Comparison of ENCODE assay signal across 20 mouse cellular contexts in the genomic region with DNA sequence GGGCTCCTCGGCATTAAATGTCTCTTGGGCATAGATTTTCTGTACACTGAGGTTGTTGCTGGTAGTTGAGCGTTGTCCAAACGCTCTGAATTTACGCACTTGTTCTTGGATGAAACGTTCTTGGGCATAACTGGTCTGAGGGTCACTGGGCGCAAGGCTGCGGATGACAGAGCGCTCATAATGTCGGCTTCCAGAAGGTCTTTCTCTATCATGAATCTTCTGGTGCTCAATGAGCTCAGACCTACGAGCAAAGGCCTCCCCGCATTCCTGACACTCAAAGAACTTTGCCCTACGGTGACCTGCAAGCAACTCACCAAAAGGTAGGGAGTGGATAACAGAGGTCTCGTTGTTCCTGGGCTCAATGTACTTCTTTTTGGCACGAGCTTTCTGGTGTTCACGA. TPM values are rescaled to one million over a fixed set of nuclear protein-coding genes. Genes with fewer than 3 reads are reported as not detected.
"Had no signal": no experiment of that assay in that cellular context is flagged by ENCODE, and none has a peak within 500 bp of the region (broad histone marks: within the 10 kb centered on the region; RNA-seq: fewer than 3 reads in every experiment).

No protein-coding gene starts in this region.

- H3K27me3 ChIP-seq: lung, embryonic 15.5 days; megakaryocyte, embryonic 14.5 days; midbrain, embryonic 13.5 days; midbrain, embryonic 15.5 days; neural tube, embryonic 12.5 days; stomach, embryonic 15.5 days had no signal

- ATAC-seq: midbrain, embryonic 13.5 days; midbrain, embryonic 15.5 days had no signal

- H3K9me3 ChIP-seq: lung, embryonic 15.5 days; midbrain, embryonic 13.5 days; midbrain, embryonic 15.5 days; stomach, embryonic 15.5 days had no signal

- H3K4me3 ChIP-seq: lung, embryonic 15.5 days; megakaryocyte, embryonic 14.5 days; midbrain, embryonic 13.5 days; midbrain, embryonic 15.5 days; neural tube, embryonic 12.5 days; stomach, embryonic 15.5 days had no signal

- H3K27ac ChIP-seq: liver, embryonic 14.5 days; lung, embryonic 15.5 days; macrophage; midbrain, embryonic 13.5 days; midbrain, embryonic 15.5 days; neural tube, embryonic 12.5 days; stomach, embryonic 15.5 days had no signal

- DNase-seq: lung, adult 2 months; lung, postnatal 14 days; lung, postnatal 36 days; right cerebral cortex, postnatal 14 days; thymus, adult 18-20 months; thymus, postnatal 14 days; thymus, postnatal 36 days had no signal

- H3K4me2 ChIP-seq: lung, embryonic 15.5 days; midbrain, embryonic 11.5 days; midbrain, embryonic 13.5 days; midbrain, embryonic 15.5 days; neural tube, embryonic 12.5 days; stomach, embryonic 15.5 days had no signal

- H3K9ac ChIP-seq: liver, embryonic 14.5 days; lung, embryonic 15.5 days; midbrain, embryonic 13.5 days; midbrain, embryonic 15.5 days; neural tube, embryonic 12.5 days; stomach, embryonic 15.5 days had no signal

- H3K4me1 ChIP-seq: lung, embryonic 15.5 days; megakaryocyte, embryonic 14.5 days; midbrain, embryonic 13.5 days; midbrain, embryonic 15.5 days; neural tube, embryonic 12.5 days; stomach, embryonic 15.5 days had no signal

RNA-seq across cellular contexts. Expression of a gene that starts 13.1 kb away (rescaled TPM):
- total RNA-seq: megakaryocyte progenitor cell, adult 5-6 weeks; monocyte, adult 5-6 weeks; neutrophil, adult 5-6 weeks had no signal
- polyA plus RNA-seq: macrophage had no signal

RNA-seq across cellular contexts. Expression of a gene that starts 20.8 kb away (rescaled TPM):
- total RNA-seq: megakaryocyte progenitor cell, adult 5-6 weeks; monocyte, adult 5-6 weeks; neutrophil, adult 5-6 weeks had no signal
- polyA plus RNA-seq: macrophage had no signal

RNA-seq across cellular contexts. Expression of a gene that starts 21.0 kb away (rescaled TPM):
- total RNA-seq: megakaryocyte progenitor cell, adult 5-6 weeks; monocyte, adult 5-6 weeks; neutrophil, adult 5-6 weeks had no signal
- polyA plus RNA-seq: macrophage; spleen, adult 2 months had no signal
